Mouse (Mus musculus): ENCODE data around the gene Utp15. TPM values are rescaled to one million over a fixed set of nuclear protein-coding genes. Genes with fewer than 3 reads are reported as not detected.

Utp15 gene
- total RNA-seq (2021), result 10 to 100 TPM; 16.1 to 18.7 TPM
- 2.1 and 2.5 TPM in 2 replicates for polyA plus RNA-seq (2012; rRNA removed)
- long read RNA-seq, full-length matches to known transcripts, result 22 of 23 reads
- long read RNA-seq, partial matches to known transcripts, result 0 of 23 reads
- long read RNA-seq, other reads (novel, unspliced or antisense), result 1 of 23 reads

- DNase-seq, result peak; percentile 98
These were observed at the start of gene Utp15, which contains the start of gene Ankra2 for GRCm38 (mm10) chr13:98262636-98263457. Gene Utp15, minus strand, starts transcription at chr13:98263041. Gene Ankra2, plus strand, starts transcription at chr13:98263074.

GRCm38 (mm10) chr13:98311597-98311996, 48.8 kb upstream of the Utp15 start:
- no peak for DNase-seq

GRCm38 (mm10) chr13:98308724-98309123, 45.9 kb upstream of the Utp15 start:
- no peak for DNase-seq

DNA sequence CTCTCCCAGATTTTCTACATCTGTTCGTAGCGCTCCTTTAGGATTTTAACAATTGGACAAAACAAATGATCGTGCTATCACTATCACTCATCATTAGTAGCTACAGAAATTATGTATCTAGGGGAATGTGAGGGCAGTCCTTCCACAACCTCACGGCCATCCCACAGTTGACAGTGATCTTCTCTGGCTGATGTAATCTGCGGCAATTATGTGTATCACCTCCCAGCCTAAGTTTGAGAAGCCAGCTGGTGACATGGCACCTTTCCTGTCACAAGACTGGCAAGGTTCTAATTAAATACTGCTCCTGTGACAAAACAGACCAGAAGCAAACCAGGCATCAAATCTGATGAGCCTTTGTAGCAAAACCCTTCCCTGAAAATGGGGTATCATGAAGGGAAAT, 45.2 kb upstream of the Utp15 start:
- DNase-seq, result no peak

- DNase-seq, result no peak
These were observed 44.1 kb upstream of the Utp15 start for GRCm38 (mm10) chr13:98306852-98307475.

DNA sequence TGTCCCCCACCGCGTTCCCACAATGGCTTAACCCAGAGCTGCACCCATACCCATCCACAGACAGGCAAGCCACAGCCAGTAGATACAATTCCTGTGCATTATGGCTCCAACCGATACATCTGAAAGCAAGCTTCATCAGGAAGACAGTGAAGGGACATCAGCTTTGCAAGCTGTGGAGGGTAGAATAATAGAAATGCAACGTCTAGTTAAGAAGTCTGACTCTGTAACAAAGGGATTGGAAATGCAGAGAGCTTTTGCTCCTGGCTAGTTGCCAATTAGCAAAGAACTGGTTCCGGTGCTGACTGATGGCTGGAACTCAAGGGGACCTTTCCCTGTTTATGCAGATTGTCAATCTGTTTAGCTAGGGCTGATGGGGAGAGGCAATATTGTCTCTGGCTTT, 43.6 kb upstream of the Utp15 start:
- no peak for DNase-seq

GRCm38 (mm10) chr13:98305257-98305656, 42.4 kb upstream of the Utp15 start:
- no peak for DNase-seq

DNA sequence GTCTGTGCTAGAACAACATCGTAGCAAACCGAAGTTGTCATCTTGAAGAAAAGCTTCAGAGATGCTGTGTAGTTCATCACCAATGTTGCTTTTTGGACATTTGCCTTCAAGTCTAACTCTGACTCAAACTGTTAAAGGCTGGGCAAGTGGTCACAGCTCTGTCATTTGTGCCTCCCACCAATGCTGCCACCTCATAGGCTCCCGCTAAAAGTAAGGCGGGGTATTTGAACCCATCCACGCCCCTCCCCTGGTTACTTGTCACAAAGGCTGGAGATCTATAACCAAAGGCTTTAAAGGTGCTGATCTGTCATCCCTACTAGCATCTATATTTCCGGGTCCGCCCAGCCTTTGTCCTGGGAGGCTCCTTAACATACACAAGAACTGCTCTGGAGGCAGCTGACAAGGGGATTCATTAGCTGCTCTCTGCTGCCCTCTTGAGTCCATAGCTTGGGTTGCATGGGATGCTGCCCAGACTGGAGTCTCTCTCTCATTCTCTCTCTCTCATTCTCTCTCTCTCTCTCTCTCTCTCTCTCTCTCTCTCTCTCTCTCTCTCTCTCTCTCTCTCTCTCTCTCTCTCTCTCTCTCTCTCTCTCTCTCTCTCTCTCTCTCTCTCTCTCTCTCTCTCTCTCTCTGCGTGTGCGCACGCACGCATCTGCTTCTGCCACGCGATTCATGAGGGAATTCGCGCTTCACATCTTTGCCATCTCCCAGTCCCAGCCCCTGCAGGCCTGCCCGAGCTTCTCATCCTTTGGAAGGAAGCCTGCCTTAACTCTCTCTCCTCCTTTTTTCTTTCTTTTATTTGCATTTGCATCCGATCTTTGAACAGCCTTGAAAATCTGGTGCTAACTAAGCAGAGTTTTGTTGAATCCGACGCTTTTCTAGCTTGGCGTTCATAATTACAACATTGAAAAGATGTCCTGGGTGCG, 36.3 kb upstream of the Utp15 start:
- DNase-seq, result peak; percentile 74

DNA sequence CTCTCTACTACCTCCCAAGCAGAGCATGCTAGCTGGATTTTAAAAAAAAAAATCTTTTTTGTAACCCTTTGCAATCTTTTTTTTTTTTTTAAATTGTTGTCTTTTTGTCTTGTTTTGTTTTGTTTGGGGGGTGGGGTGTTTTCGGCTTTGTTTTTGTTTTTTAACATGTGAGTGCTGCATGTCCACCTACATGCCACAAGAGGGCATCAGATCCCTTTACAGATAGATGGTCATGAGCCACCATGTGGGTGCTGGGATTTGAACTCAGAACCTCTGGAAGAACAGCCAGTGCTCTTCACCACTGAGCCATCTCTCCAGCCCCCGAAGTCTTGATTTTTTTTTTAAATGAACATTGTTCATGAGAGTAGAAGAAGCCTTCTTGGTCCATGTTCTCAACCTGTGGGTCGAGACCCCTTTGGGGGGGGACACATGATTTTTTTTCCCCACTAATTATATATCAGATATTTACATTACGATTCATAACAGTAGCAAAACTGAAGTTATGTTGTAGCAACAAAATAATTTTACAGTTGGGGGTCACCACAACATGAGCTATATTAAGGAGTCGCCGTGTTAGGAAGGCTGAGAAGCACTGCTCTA, 35.1 kb upstream of the Utp15 start:
- no peak for DNase-seq

DNA sequence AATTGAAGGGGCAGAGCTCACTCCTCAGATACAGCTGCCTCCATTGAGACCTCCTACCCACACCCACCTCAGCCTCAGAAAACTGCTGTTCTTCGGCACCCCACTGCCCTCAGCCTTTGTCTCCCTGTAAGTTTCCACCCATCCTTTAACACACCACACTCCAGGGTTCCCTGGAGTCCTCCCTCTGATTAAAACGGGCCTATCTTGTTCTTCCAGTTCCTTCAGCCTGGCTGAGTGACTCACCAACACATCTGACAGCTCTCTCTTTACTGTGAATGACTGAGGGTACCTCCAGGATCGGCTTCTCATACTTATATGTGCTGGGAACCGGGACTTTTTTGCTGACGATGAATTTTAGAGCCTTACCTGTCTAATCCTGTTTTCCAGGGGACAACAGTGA, 33.2 kb upstream of the Utp15 start:
- DNase-seq, result no peak

- DNase-seq, result no peak
These were observed 28.9 kb upstream of the Utp15 start for GRCm38 (mm10) chr13:98291712-98292111.

- no peak for DNase-seq
These were observed 27.9 kb upstream of the Utp15 start for GRCm38 (mm10) chr13:98290719-98291118.

- DNase-seq, result no peak
These were observed 18.3 kb upstream of the Utp15 start for GRCm38 (mm10) chr13:98280990-98281650.

GRCm38 (mm10) chr13:98279686-98280085, 16.8 kb upstream of the Utp15 start, which contains the start of gene Gm21976:
Gene Gm21976, plus strand, starts transcription at chr13:98279887.
- no peak for DNase-seq

DNA sequence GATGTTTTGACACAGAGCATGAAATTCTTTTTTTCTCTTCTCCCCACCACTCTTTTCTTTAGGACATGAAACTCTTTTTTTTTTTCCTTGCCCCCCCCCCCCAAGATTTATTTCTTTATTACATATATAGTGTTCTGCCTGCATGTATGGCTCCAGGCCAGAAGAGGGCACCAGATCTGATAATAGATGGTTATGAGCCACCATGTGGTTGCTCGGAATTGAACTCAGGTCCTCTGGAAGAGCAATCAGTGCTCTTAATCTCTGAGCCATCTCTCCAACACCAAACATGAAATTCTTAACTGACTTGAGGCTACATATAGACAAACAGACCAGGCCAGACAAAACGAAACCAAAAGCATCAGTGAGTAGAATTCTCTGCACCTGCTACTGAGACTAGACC, 14.7 kb upstream of the Utp15 start:
- DNase-seq, result no peak

DNA sequence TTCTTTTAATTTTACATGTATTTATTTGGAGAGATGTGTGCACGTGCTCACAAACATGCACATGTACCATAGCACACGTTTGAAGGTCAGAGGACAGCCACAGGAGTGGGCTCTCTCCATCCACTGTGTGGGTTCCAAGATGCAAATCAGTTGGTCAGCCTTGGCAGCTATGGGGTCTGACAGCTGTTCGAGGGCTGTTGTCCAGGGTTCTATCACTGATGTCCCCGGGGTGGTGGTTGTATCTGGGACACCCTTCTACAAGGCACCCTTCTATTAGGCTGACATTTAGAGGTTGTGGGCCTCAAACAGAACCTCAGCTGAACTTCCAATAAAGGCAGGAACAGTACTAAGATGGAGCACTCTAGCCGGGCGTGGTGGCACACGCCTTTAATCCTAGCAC, 13.4 kb upstream of the Utp15 start:
- no peak for DNase-seq

DNA sequence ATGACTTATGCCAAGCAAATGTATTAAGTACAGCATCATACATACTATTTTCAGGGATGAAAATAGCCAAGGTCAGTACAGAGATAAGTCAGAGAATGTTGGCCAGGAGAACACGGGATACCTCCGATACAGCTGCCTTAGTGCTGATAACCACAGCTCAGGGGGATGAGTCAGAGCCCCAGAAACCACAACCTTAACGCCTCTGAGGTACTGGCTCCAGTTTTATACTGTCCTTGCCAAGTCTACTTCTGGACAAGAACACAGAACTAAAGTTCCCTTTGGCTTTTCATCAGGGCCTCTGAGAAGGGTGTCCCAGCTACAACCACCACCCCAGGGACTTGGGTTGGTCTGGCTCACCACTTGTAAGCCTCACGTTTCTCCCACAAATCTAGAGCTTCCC, 12.8 kb upstream of the Utp15 start:
- peak; percentile 72 for DNase-seq

DNA sequence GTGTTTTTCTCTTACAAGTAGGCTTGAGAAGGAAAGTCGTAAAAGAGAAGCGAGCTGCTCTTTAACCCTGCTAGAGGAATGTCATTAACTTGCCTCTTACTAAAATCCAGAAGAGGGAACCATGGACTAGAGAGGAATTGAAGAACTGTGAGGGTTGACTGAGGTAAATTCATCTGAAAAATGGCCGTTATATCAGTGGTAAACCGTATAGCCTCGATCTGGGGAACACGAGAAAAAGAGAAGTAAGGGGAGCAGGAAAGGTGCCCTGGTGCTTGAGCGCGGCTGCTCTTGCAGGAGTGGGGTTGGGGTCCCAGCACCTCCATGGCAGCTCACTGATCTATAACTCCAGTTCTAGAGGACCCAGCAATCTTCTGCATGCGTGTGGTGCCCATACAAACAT, 11.2 kb upstream of the Utp15 start:
- no peak for DNase-seq

GRCm38 (mm10) chr13:98264111-98264510, 1.3 kb upstream of the Utp15 start:
- no peak for DNase-seq

- DNase-seq, result no peak
These were observed 682 bp upstream of the Utp15 start for GRCm38 (mm10) chr13:98263458-98263987.

- DNase-seq, result no peak
These were observed 7.9 kb downstream of the Utp15 start for GRCm38 (mm10) chr13:98254921-98255320.

All from adrenal gland, adult 2 months (tissue).